Mouse (Mus musculus): ENCODE data around the gene Zswim1. TPM values are rescaled to one million over a fixed set of nuclear protein-coding genes. Genes with fewer than 3 reads are reported as not detected.
"Not testable (repeated sequence)": the region's sequence is repeated elsewhere in the genome, so short reads cannot be mapped to it uniquely, and the experiment has no call there.

The Zswim1 gene
- polyA plus RNA-seq, 1 experiment from 2014 or later = 9.0 TPM

DNA sequence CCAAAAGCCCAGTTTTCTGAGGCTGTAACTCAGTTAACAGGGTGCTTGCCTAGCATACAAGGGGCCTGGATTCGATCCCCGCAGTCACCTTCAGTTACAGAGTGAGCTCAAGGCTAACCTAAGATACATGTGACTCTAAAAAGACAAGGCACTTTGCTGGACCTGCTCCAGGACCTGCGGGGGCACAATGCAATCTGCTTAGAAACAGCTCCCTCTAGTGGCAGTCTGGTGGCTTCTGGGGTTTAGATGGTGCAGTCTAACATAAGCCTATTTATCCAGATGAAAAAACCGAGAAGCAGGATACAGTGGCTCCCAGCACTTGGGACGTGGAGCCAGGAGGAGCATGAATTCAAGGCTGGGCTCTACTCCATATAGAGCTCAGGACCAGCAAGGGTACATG is 28.2 kb upstream of the Zswim1 start:
- Histone ChIP-seq H3K9me3 (no peaks in the 10 kb centered on the region), H3K4me3 (no peak overlapping the region), H3K9ac (no peak overlapping the region), H3K27ac (replicated peaks) (peak overlapping the region; percentile 75), H3K4me1 (peaks cover 16% of the 10 kb centered on the region), H3K4me2 (no peak overlapping the region), H3K36me3 (peaks cover 93% of the 10 kb centered on the region), H3K27me3 (replicated peaks) (no peaks in the 10 kb centered on the region)
- no peak for ATAC-seq (ENCODE audit: extremely low read depth, insufficient number of reproducible peaks, low FRiP score, low TSS enrichment)
- 29% methylated on average over 5 of the region's 5 CpGs for WGBS

DNA sequence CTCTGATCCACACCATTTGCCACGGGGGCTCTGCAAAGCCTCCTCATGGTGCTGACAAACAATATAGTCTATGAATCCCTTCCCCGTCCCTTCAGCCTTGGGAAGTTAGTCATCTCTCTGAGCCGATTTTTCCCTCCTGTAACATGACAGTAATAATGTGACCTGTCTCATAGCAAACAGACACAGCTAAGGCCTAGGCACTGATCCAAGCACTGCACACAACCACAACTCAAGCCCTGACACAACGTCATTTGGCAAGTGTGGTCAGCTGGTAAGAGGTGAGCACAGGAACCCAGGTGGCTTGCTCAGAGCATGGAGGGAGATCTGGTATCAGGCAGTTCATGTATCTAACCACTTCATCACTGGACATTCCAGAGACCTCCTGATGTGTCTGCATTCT is 26.6 kb upstream of the Zswim1 start:
- Histone ChIP-seq H3K36me3 (peaks cover 92% of the 10 kb centered on the region), H3K4me1 (peaks cover 16% of the 10 kb centered on the region), H3K9me3 (no peaks in the 10 kb centered on the region), H3K4me3 (no peak overlapping the region), H3K27me3 (replicated peaks) (no peaks in the 10 kb centered on the region), H3K9ac (no peak overlapping the region), H3K27ac (replicated peaks) (no peak overlapping the region), H3K4me2 (no peak overlapping the region)
- no peak for ATAC-seq (ENCODE audit: extremely low read depth, insufficient number of reproducible peaks, low FRiP score, low TSS enrichment)
- 76% methylated on average over 4 of the region's 4 CpGs for WGBS

DNA sequence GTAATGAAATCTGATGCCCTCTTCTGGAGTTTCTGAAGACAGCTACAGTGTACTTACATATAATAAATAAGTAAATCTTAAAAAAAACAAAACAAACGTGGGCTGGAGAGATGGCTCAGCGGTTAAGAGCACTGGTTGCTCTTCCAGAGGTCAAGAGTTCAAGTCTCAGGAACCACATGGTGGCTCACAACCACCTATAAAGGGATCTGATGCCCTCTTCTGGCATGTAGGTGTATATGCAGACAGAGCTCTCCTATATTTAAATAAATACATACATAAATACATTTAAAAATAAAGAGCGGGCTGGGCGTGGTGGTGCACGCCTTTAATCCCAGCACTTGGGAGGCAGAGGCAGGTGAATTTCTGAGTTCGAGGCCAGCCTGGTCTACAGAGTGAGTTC is 23.9 kb upstream of the Zswim1 start:
- not testable (repeated sequence) for H3K9ac ChIP-seq; ATAC-seq (ENCODE audit: extremely low read depth, insufficient number of reproducible peaks, low FRiP score, low TSS enrichment); H3K27ac ChIP-seq (replicated peaks); H3K4me3 ChIP-seq; H3K9me3 ChIP-seq; H3K27me3 ChIP-seq (replicated peaks); H3K4me2 ChIP-seq
- Histone ChIP-seq H3K36me3 (peaks cover 85% of the 10 kb centered on the region), H3K4me1 (peaks cover 16% of the 10 kb centered on the region)
- 76% methylated on average over 6 of the region's 6 CpGs for WGBS

DNA sequence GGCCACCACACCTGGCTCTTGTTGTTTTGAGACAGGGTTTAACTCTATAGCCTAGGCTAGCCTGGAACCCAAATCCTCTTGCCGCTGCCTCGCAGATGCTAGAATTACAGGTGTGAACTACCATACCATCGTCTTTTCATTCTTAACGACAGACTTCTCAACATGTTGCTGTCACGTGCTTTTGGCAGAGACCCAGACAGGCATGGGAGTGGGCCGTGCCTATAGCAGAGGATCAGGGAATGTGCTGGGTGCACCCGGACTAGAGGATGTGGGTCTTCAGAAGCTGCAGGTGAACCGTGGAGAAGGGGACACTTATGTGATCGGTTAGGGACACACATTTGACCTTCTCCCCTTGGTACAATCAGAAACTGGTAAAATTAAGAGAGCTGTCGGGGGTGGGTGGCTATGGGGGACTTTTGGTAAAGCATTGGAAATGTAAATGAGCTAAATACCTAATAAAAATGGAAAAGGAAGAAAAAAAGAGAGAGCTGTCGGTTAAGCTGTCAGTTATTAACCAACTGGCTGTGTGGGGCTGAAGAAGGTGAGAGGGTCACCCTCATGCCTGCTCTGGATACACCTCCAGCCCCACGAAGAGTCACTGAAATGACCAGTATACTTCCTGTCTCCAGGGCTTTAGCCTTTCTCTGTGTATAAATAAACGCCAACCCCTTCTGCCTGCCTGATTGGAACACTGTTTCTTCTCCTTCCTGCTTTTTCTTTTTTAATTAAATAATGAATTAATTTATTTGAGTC is 22.1 kb upstream of the Zswim1 start:
- H3K9ac ChIP-seq = no peak overlapping the region
- H3K9me3 ChIP-seq = no peaks in the 10 kb centered on the region
- no peak overlapping the region for H3K27ac ChIP-seq (replicated peaks)
- peaks cover 70% of the 10 kb centered on the region for H3K36me3 ChIP-seq
- H3K27me3 ChIP-seq (replicated peaks) = no peaks in the 10 kb centered on the region
- no peak overlapping the region for H3K4me2 ChIP-seq
- H3K4me1 ChIP-seq = peaks cover 18% of the 10 kb centered on the region
- WGBS = 86% methylated on average over 13 of the region's 13 CpGs
- no peak overlapping the region for H3K4me3 ChIP-seq
- no peak for ATAC-seq (ENCODE audit: extremely low read depth, insufficient number of reproducible peaks, low FRiP score, low TSS enrichment)

DNA sequence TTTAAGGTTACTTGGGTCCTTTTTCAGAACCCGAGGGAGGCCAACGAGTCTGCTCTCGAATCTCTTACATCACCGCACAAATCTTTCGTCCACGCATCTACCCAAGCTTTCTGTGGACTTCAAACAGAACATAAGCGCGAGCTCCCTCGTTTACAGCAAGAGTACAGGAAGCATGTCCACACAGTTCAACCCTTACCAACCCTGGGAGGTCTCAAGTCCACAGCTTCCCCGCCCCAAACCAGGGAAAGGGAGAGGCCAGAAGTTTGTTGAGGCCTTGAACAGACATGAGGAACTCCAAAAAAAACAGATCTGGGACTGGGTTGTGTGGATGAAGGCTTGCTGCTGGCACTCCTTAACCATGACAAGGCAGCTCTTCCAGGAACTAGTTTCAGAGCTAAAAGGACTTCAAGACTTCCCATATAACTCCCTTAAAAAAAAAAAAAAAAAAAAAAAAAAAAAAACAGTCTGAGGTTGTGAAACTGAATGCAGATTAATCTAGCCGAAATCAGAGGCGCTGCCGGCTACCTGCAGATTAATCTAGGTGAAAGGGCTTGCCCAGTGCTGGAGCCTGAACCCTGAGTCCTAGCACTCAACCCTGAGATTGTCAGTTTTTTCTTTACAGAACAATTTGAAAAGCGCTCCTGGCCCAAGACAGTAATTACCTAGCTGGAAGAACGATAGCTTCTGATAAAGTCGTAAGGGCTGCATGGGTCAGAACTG is 19.1 kb upstream of the Zswim1 start:
- peak overlapping the region; percentile 79 for H3K4me2 ChIP-seq
- H3K27ac ChIP-seq (replicated peaks) = 0 out of 2 replicates have a peak overlapping the region, but pooled peaks have one; percentile 84
- peak overlapping the region; percentile 80 for H3K4me3 ChIP-seq
- peaks cover 33% of the 10 kb centered on the region for H3K4me1 ChIP-seq
- no peak for ATAC-seq (ENCODE audit: extremely low read depth, insufficient number of reproducible peaks, low FRiP score, low TSS enrichment)
- no peaks in the 10 kb centered on the region for H3K9me3 ChIP-seq
- peaks cover 43% of the 10 kb centered on the region for H3K36me3 ChIP-seq
- WGBS = 90% methylated on average over 16 of the region's 16 CpGs
- peak overlapping the region; percentile 93 for H3K9ac ChIP-seq
- no peaks in the 10 kb centered on the region for H3K27me3 ChIP-seq (replicated peaks)

DNA sequence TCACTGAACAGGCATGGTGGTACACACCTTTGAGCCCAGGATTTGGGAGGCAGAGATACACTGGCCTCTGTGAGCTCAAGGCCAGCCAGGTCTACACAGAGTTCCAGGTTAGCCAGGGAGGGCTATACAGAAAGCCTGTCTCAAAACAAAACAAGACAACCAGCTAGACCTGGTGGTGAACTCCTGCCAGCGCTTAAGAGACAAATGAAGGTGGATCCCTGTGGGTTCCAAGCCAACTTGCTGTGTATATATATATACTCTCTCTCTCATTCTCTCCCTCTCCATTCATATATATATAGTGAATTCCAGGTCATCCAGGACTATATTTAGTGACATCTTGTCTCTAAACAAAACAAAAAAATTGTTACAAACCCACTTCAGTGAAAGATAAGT is 18.6 kb upstream of the Zswim1 start:
- H3K27ac ChIP-seq (replicated peaks) = peak overlapping the region; percentile 84

DNA sequence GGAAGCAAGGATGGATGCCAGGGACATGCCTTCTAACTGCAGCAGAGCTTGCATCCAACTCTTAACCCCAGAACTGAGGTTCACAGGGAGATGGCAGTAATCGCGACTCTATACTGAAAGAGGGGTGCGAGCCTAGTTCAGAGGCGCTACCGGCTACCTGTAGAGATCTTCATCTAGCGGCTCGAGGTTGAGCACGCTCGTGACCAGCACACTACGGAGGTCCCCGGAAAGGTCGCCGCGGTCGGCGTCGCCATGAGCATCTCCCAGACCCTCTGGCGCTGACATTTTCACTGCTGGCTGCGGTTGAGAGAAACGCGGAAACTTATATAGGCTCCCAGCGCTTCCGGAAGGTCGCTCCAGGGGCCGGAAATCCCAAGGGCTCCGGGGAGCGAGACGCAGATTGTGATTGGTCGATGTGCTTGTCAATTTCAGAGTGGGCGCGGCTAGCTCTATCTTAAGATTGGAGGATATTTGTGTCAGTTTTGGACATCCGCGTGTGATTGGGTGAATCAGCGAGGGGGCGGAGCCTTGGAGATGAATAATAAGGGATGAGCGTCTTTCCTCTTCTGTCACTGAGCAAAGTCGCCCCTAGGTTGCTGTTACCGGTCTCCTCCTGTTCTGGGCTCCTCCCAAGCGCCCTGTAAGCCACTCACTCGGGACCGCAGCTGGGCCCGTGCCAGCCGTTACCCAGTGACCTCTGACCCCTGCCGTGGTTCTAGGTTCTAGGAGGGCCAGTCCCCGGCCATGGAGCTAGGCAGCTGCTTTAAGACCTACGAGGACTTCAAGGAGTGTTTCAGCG is 17.8 kb upstream of the Zswim1 start, which contains the start of the genes Acot8 and Zswim3:
Acot8 (minus strand) TSS at position 350 of the 799 bp plus-strand sequence.
Zswim3 (plus strand) TSS at position 566 of the 799 bp plus-strand sequence.
- peak within 1 kb of the TSS; percentile 84 for H3K27ac ChIP-seq (replicated peaks)
- ATAC-seq (ENCODE audit: extremely low read depth, insufficient number of reproducible peaks, low FRiP score, low TSS enrichment) = peak; percentile 95
- H3K4me3 ChIP-seq = peak within 1 kb of the TSS; percentile 80
- peak within 1 kb of the TSS; percentile 85 for H3K4me2 ChIP-seq
- no peaks in the 10 kb centered on the region for H3K27me3 ChIP-seq (replicated peaks)
- peak within 1 kb of the TSS; percentile 93 for H3K9ac ChIP-seq
- WGBS = under 1% methylated on average over 47 of the region's 47 CpGs
- no peaks in the 10 kb centered on the region for H3K9me3 ChIP-seq
- peaks cover 33% of the 10 kb centered on the region for H3K4me1 ChIP-seq
- peaks cover 39% of the 10 kb centered on the region for H3K36me3 ChIP-seq

More for the DNA sequence above, 18.6 kb upstream of the Zswim1 start:
- peak overlapping the region; percentile 79 for H3K4me2 ChIP-seq
- ATAC-seq (ENCODE audit: extremely low read depth, insufficient number of reproducible peaks, low FRiP score, low TSS enrichment) = no peak
- 50% methylated on average over 1 of the region's 1 CpGs for WGBS
- H3K9ac ChIP-seq = peak overlapping the region; percentile 93
- peak overlapping the region; percentile 80 for H3K4me3 ChIP-seq
- no peaks in the 10 kb centered on the region for H3K9me3 ChIP-seq
- peaks cover 43% of the 10 kb centered on the region for H3K36me3 ChIP-seq
- H3K4me1 ChIP-seq = peaks cover 33% of the 10 kb centered on the region
- no peaks in the 10 kb centered on the region for H3K27me3 ChIP-seq (replicated peaks)

DNA sequence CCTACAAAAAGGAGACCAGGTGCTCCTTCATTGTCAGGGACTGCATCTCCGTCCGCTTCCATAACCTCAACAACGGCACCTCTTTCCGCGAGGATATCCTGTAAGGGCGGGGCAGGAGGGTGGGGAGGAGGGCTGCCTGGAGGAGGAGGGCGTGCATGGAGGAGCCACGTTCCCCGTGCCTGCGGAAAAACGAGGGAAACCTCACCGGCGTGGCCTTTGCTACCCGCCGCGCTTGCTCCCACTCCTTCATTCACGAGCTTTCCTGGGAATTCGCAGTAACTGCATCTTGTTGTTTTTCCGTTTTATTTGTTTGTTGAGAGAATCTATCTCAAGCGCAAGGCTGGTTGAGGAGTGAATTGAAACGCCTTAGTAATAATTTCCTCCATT is 17.2 kb upstream of the Zswim1 start:
- peak; percentile 53 for ATAC-seq (ENCODE audit: extremely low read depth, insufficient number of reproducible peaks, low FRiP score, low TSS enrichment)
- no peaks in the 10 kb centered on the region for H3K9me3 ChIP-seq
- peak overlapping the region; percentile 83 for H3K27ac ChIP-seq (replicated peaks)
- peak overlapping the region; percentile 80 for H3K4me3 ChIP-seq
- H3K27me3 ChIP-seq (replicated peaks) = no peaks in the 10 kb centered on the region
- peak overlapping the region; percentile 89 for H3K9ac ChIP-seq
- H3K4me2 ChIP-seq = peak overlapping the region; percentile 85
- peaks cover 33% of the 10 kb centered on the region for H3K4me1 ChIP-seq
- peaks cover 33% of the 10 kb centered on the region for H3K36me3 ChIP-seq
- 2% methylated on average over 21 of the region's 21 CpGs for WGBS

DNA sequence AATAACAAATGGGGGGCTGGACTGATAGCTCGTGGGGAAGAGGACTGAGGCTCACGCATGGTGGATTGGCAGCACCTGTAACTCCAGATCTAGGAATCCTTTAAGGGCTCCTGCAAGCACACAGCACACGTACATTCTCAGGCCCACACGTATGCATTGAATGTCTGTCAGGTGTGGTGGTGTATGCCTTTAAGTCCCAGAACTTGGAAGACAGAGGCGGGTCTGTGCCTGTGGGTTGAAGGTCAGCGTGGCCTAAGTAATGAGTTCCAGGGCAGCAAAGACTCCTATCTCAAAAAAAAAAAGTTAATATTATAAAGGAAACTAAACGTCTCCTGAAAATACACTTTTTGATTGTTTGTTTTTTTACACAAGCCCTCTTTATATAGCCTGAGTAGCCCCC is 15.9 kb upstream of the Zswim1 start:
- no peaks in the 10 kb centered on the region for H3K27me3 ChIP-seq (replicated peaks)
- no peak for ATAC-seq (ENCODE audit: extremely low read depth, insufficient number of reproducible peaks, low FRiP score, low TSS enrichment)
- H3K27ac ChIP-seq (replicated peaks) = no peak overlapping the region
- no peaks in the 10 kb centered on the region for H3K9me3 ChIP-seq
- 73% methylated on average over 7 of the region's 7 CpGs for WGBS
- H3K4me2 ChIP-seq = peak overlapping the region; percentile 85; the same call in 1 of the 2 replicates
- peaks cover 23% of the 10 kb centered on the region for H3K36me3 ChIP-seq
- H3K9ac ChIP-seq = no peak overlapping the region
- H3K4me1 ChIP-seq = peaks cover 33% of the 10 kb centered on the region
- no peak overlapping the region for H3K4me3 ChIP-seq

DNA sequence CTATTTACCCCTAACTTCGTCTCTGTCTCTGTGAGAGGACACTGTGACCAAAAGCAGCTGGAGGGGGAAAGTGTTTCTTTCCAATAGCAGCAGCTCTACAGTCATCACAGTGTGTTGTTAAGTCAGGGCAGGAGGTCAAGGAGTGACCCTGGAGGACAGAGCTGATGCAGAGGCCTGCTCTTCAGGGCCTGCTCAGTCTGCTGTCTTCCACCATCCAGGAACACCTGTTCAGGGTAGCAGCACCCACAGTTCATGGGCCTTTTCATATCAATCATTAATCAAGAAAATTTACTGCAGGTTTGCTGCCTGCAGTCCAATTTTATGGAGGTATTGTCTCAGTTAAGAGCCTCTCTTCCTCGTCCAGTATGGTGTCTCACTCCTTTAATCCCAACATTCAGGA is 8.9 kb upstream of the Zswim1 start:
- H3K36me3 ChIP-seq = peaks cover 12% of the 10 kb centered on the region
- no peaks in the 10 kb centered on the region for H3K9me3 ChIP-seq
- 62% methylated on average over 2 of the region's 2 CpGs for WGBS
- peaks cover 19% of the 10 kb centered on the region for H3K4me1 ChIP-seq
- no peak overlapping the region for H3K27ac ChIP-seq (replicated peaks)
- no peak overlapping the region for H3K4me2 ChIP-seq
- H3K27me3 ChIP-seq (replicated peaks) = no peaks in the 10 kb centered on the region
- no peak overlapping the region for H3K4me3 ChIP-seq
- H3K9ac ChIP-seq = no peak overlapping the region
- ATAC-seq (ENCODE audit: extremely low read depth, insufficient number of reproducible peaks, low FRiP score, low TSS enrichment) = no peak

DNA sequence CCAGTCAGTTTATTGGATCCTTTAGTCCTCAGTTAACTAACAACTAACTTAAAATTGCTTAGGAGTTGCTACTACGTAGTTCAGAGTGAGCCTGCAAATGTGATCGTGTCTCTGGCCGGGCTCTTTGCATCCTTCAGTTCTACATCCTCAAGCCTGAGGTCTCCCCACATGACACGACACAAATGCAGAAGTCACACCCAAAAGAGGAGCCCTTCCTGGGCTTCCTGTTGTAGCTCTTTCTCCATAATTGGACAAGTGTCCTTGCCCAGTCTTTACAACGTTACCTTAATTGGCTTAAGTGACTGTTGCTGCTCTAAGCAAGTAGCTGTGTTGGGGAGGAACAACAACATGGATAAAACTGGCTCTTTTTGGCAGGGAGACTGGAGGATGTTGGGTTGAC is 7.1 kb upstream of the Zswim1 start:
- no peak overlapping the region for H3K4me3 ChIP-seq
- no peak overlapping the region for H3K4me2 ChIP-seq
- no peaks in the 10 kb centered on the region for H3K27me3 ChIP-seq (replicated peaks)
- peaks cover 10% of the 10 kb centered on the region for H3K36me3 ChIP-seq
- ATAC-seq (ENCODE audit: extremely low read depth, insufficient number of reproducible peaks, low FRiP score, low TSS enrichment) = no peak
- no peak overlapping the region for H3K9ac ChIP-seq
- peaks cover 19% of the 10 kb centered on the region for H3K4me1 ChIP-seq
- whole genome bisulfite sequencing = 76% methylated on average over 5 of the region's 5 CpGs
- H3K9me3 ChIP-seq = no peaks in the 10 kb centered on the region
- H3K27ac ChIP-seq (replicated peaks) = no peak overlapping the region
